Mouse (Mus musculus): ENCODE data around the gene Pttg1ip.

Pttg1ip gene

GRCm38 (mm10) chr10:77634452-77635231, 53.1 kb downstream of the Pttg1ip start:
- in situ Hi-C loops (cut with MboI; ENCODE audit: low sequenced_read_pairs): no loop called here

DNA sequence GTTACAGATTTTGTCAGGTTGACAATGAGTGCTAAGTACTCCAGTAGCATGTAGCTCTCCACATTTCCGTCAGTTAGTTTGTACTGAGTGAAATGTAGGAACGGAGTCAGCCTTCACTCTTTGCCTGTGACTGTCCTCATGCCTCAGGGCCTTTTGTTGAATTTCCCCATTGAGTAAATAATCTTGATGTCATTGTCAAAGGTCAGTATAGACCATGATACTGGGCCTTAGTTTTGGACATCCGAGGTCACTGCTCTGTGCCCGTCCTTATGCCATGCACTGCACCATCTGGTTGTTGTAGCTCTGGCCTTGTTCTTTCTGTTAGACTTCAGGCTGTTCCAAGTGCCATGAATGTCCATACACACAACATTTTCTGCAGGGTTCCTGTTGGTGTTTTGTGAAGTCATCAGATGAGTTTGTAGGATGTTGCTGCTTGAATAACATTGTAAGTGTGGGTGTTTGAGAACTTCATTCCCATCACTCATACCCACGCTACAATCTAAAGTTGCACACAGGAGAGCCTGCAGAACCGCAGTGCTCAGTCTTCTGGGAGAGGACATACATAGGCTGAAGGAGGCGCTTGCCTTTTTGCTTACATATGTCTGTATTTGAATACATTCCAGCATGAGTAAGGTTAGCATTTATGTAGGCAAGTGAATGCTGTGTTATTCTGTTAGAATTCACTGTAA, 54.9 kb downstream of the Pttg1ip start:
- in situ Hi-C loops (cut with MboI; ENCODE audit: low sequenced_read_pairs): no loop called here

DNA sequence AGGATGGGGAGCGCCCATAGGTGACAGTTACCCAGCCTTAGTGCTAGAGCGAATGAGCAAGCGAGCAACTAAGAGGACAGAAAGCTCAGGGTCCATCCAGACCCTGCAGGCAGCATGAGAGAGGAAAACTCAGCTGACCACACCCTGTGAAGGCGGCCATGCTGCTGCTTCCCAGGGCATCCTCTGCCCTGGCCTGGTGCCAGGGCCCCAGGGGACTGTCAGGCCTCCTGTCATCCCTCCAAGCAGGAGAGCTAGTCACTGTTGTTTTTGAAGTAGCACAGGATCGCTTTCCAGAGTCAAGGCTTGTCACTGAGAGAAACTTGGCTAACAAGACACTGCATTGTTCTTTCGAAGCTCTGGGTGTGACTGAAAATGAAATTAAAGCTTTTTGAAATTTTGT, 57.4 kb downstream of the Pttg1ip start:
- in situ Hi-C loops (cut with MboI; ENCODE audit: low sequenced_read_pairs): no loop called here

DNA sequence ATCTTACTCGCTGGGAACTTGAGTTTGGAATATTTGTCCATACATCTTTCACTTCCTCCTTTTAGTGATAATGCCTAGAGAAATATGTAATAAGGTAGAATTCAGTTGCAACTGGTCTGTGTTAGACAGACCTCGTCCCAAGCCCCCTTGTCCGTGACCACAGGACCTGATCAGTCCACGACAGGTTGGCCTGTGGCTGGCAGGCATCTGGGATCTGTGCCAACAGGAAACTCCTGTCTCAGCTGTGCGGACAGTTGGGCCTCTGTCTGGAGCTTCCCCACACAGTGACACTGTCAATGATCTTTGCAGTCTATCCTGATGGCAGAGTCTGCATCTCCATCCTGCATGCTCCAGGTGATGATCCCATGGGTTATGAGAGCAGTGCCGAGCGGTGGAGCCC, 61.6 kb downstream of the Pttg1ip start:
- in situ Hi-C loops (cut with MboI; ENCODE audit: low sequenced_read_pairs): no loop called here

DNA sequence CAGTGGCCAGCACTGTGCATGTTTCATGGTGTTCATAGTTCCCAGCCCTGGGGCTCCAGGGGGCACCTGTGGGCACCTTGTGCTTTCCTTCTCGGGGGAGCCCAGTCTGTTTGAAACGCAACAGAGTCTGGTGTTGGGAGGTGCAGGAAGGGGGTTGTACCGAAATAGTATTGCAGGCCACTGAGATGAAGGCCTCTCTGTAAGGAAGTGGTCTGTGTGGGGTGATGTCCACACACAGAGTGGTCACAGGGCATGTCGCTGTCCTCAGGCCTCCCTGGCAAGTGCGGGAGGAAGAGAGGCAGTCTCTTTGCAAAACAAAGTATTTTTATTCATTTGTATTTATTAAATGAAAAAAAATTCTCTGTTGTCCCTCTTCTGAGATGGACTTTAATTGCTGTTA, 64.1 kb downstream of the Pttg1ip start:
- in situ Hi-C loops (cut with MboI; ENCODE audit: low sequenced_read_pairs): no loop called here

DNA sequence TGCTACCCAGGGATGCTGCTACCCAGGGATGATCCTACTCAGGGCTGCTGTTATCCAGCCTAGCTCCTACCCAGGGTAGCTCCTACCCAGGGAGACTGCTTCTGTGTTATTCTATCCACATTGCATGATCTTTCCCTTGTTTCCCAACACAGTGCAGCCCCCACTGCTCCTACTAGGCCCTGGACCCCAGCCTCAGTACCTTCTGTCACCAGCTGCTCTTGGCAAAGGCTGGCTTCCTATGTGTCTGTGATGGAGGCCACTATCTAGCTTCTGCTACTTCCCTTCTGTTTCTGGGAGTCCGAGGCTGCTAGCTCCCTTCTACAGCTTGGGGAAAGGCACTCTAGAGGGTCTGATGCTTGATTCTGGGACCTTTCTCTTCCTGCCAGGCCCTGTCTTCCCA, 65.9 kb downstream of the Pttg1ip start:
- in situ Hi-C loops (cut with MboI; ENCODE audit: low sequenced_read_pairs): no loop called here

- in situ Hi-C loops (cut with MboI; ENCODE audit: low sequenced_read_pairs): no loop called here
These were observed 66.4 kb downstream of the Pttg1ip start for GRCm38 (mm10) chr10:77647901-77648300.

Data from CH12F3 (cell line).